Mouse (Mus musculus) CH12.LX (cell line): ENCODE data around the gene Arhgef3.

Experiments used
- CHD2 ChIP-seq: IDR thresholded peaks from 2 replicates; pipeline ENCODE4 v1.6.1; 2011; ENCODE audit warnings: low read length, improper control_type of control experiment
- EP300 ChIP-seq: IDR thresholded peaks from 2 replicates; pipeline ENCODE4 v1.6.1; 2011; ENCODE audit warnings: low read length, improper control_type of control experiment
- POLR2A ChIP-seq: IDR thresholded peaks from 2 replicates; pipeline ENCODE4 v1.6.1; 2011; ENCODE audit warnings: low read depth, mild to moderate bottlenecking, improper control_type of control experiment, low read length
- TCF12 ChIP-seq: IDR thresholded peaks from 2 replicates; pipeline ENCODE4 v1.6.1; 2014; ENCODE audit warnings: low read depth, mild to moderate bottlenecking, inconsistent platforms, low read length, improper control_type of control experiment
- ZMIZ1 ChIP-seq: IDR thresholded peaks from 2 replicates; pipeline ENCODE4 v1.6.1; 2012; ENCODE audit warnings: low read depth, mild to moderate bottlenecking, inconsistent platforms, low read length, improper control_type of control experiment

DNA sequence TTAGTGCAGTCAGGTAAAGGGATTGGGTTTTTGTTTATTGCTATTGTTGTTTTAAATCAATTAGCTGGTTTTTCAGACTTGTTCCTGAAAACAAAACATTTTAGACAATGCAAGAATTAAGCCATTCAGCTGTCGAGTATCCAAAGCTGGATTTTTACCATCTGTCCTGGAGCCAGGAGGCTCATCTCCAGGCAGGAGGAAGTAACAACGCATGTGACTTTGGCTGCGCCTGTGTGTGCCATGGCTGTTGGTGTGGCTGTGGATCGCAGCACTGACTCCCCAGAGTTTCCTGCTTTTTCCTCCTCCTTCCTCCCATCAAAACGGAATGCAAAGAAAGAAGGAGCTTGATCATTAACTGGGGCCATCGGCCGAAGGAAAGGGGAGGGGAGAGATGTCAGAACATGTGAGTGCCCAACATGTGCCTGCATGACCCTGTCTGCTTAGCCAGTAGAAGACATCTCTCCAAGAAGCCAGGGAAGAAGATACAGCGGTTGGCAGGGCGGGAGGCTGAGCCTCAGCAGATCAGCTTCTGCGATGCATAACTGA, 216.9 kb downstream of the Arhgef3 start:
- TF ChIP-seq CHD2: no peak
- TF ChIP-seq POLR2A: no peak
- no peak for TF ChIP-seq EP300
- no peak for TF ChIP-seq TCF12
- TF ChIP-seq ZMIZ1: no peak
